Mouse (Mus musculus): ENCODE measurements at regions not wholly inside any gene's neighbourhood (a gene's known extent, or its start where the extent isn't known, plus 50 kb on each side); places are given as distances from the start of the nearest gene placed in this dataset.

DNA sequence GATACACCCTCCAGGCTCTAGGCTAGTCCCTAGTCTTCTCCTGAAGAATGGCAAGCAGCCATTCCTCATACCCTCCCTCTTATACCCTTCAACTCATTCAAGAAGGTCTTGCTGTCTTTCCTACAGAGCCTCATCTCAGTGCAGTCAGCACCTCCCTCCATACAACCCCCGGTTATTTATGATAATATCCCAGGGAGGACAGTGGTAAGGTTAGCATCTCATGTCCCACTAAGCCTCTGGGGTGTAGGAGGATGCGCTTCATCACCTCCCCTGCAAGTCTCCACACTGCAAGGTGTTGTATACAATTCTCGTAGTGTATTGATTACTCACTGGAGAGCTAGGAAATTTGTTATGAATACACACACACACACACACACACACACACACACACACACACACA lies 80.2 kb upstream of the Shisa6 start:
- H3K4me1 ChIP-seq (ENCODE audit: control insufficient read depth, insufficient read depth, low read length): no peaks in the 10 kb centered on the region
- H3K36me3 ChIP-seq (ENCODE audit: control insufficient read depth, insufficient read depth, low read length): no peaks in the 10 kb centered on the region
- H3K27ac ChIP-seq (ENCODE audit: control insufficient read depth, insufficient read depth, low read depth, low read length): no peak overlapping the region
- H3K4me3 ChIP-seq (ENCODE audit: control insufficient read depth, low read depth, low read length): no peak overlapping the region
- no peaks in the 10 kb centered on the region for H3K27me3 ChIP-seq (ENCODE audit: control insufficient read depth, insufficient read depth, low read length)
- TF ChIP-seq POLR2A (IDR thresholded peaks at IDR 0.05; ENCODE audit: control insufficient read depth, low read depth, low read length): no peak
- TF ChIP-seq CTCF (IDR thresholded peaks at IDR 0.05; ENCODE audit: control insufficient read depth, insufficient read depth, insufficient replicate concordance, low read depth, low read length): no peak

DNA sequence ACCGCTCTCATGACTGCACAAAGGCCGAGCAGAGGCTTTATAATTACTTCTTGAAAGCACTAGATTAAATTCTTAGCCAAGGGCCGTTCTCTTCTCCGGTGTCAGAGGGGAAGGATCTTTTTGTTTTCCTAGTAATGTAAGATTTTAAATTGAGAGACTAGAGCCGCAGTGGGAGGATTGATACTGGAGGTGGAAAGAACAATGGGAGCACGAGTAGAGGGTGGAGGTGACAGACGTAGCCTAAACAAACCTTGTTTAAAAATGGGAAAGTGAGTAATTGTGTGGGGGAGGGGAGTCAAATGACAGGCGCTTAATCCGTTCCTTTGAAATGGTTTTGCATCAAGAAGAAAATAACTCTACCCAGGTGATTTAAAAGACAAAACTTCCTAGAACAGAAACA lies 80.9 kb upstream of the Shisa6 start:
- TF ChIP-seq CTCF (IDR thresholded peaks at IDR 0.05; ENCODE audit: control insufficient read depth, insufficient read depth, insufficient replicate concordance, low read depth, low read length) (no peak), POLR2A (IDR thresholded peaks at IDR 0.05; ENCODE audit: control insufficient read depth, low read depth, low read length) (no peak)
- Histone ChIP-seq H3K4me3 (ENCODE audit: control insufficient read depth, low read depth, low read length) (no peak overlapping the region), H3K4me1 (ENCODE audit: control insufficient read depth, insufficient read depth, low read length) (peaks cover 2% of the 10 kb centered on the region; the same call in 1 of the 2 replicates), H3K27me3 (ENCODE audit: control insufficient read depth, insufficient read depth, low read length) (no peaks in the 10 kb centered on the region), H3K36me3 (ENCODE audit: control insufficient read depth, insufficient read depth, low read length) (no peaks in the 10 kb centered on the region), H3K27ac (ENCODE audit: control insufficient read depth, insufficient read depth, low read depth, low read length) (no peak overlapping the region)

DNA sequence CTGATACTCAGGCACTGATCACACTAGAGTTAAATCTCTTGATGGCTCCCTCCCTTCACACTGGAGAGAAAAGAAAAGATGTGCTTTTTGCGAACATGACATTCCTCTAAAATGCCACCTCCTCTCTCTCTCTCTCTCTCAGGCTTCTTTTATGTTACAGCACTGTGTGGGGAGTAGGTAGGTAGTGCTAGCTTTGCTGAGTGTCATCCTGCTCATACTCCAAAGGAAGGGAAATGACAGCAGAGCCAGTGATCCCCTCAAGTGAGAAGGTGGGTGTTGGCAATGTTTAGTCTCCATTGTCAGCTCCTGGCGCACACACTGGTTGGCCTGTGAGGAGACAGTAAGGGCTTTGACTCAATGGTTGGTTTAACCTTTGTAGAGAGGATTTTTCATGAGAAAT lies 84.0 kb upstream of the Shisa6 start:
- no peak for TF ChIP-seq POLR2A (IDR thresholded peaks at IDR 0.05; ENCODE audit: control insufficient read depth, low read depth, low read length)
- no peak for TF ChIP-seq CTCF (IDR thresholded peaks at IDR 0.05; ENCODE audit: control insufficient read depth, insufficient read depth, insufficient replicate concordance, low read depth, low read length)
- H3K4me1 ChIP-seq (ENCODE audit: control insufficient read depth, insufficient read depth, low read length): peaks cover 2% of the 10 kb centered on the region; the same call in 1 of the 2 replicates
- no peak overlapping the region for H3K27ac ChIP-seq (ENCODE audit: control insufficient read depth, insufficient read depth, low read depth, low read length)
- no peaks in the 10 kb centered on the region for H3K27me3 ChIP-seq (ENCODE audit: control insufficient read depth, insufficient read depth, low read length)
- no peak overlapping the region for H3K4me3 ChIP-seq (ENCODE audit: control insufficient read depth, low read depth, low read length)
- no peaks in the 10 kb centered on the region for H3K36me3 ChIP-seq (ENCODE audit: control insufficient read depth, insufficient read depth, low read length)

DNA sequence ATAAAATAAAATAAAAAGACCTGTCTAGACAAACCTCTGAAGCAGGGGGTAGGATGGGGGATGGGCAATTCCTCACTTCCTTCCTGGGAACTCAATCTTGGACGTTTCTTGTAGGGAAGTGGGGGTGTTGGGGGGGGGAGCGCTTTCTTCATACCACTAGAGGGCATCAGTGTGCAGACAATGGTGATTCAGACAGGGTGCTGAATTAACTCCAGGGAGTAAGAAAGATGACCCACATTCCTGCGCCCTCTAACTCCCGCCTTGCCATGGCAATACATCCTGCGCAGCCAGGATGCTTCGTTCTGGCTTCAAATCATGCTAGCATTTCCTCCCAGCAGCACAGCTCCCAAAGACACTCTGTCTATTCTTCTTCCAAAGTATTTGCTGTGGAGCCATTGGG lies 87.4 kb upstream of the Shisa6 start:
- TF ChIP-seq CTCF (IDR thresholded peaks at IDR 0.05; ENCODE audit: control insufficient read depth, insufficient read depth, insufficient replicate concordance, low read depth, low read length): peak; percentile 6; the same call in 1 of the 2 replicates
- TF ChIP-seq POLR2A (IDR thresholded peaks at IDR 0.05; ENCODE audit: control insufficient read depth, low read depth, low read length): no peak
- H3K36me3 ChIP-seq (ENCODE audit: control insufficient read depth, insufficient read depth, low read length): no peaks in the 10 kb centered on the region

DNA sequence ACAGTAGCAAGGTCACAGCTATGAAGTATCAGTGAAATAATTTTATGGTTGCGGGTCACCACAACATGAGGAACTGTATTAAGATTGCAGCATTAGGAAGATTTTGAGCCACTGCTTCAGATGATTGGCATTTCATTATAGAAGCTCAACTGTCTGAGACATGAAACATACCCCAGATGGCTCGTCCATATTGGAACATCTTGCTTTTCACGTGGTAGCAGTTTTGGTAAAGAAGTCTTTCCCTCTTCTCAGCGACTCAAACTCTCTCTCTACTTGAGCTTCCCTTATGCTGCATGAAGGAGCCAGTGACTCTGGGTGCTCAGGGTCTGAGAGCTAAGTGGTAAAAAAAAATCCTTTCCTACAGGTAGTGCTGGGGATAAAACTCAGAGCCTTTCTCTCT lies 99.7 kb upstream of the Shisa6 start:
- TF ChIP-seq POLR2A (IDR thresholded peaks at IDR 0.05; ENCODE audit: control insufficient read depth, low read depth, low read length) (no peak), CTCF (IDR thresholded peaks at IDR 0.05; ENCODE audit: control insufficient read depth, insufficient read depth, insufficient replicate concordance, low read depth, low read length) (no peak)
- Histone ChIP-seq H3K27ac (ENCODE audit: control insufficient read depth, insufficient read depth, low read depth, low read length) (no peak overlapping the region), H3K4me1 (ENCODE audit: control insufficient read depth, insufficient read depth, low read length) (no peaks in the 10 kb centered on the region)

More for the DNA sequence above, 87.4 kb upstream of the Shisa6 start:
- no peak overlapping the region for H3K4me3 ChIP-seq (ENCODE audit: control insufficient read depth, low read depth, low read length)
- peaks cover 2% of the 10 kb centered on the region; the same call in 1 of the 2 replicates for H3K4me1 ChIP-seq (ENCODE audit: control insufficient read depth, insufficient read depth, low read length)
- H3K27me3 ChIP-seq (ENCODE audit: control insufficient read depth, insufficient read depth, low read length): no peaks in the 10 kb centered on the region
- no peak overlapping the region for H3K27ac ChIP-seq (ENCODE audit: control insufficient read depth, insufficient read depth, low read depth, low read length)

DNA sequence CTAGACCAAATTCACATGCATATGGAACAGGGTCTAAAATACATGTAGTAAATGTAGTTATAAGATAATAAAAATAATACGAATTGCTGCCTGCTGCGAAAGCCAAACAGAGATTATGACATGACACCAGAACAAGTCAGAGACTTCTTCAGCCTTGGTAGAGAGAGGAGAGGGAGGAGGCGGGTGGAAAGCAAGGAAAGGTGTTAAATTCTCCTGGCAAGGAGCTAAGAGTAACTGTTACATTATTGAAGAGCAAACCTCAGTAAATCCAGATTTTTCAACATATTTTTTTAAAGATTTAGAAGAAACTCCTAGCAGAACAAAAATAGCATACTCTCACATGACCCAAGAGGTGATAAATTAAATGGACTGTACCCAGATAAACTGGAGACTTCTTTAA lies 131.0 kb upstream of the Shisa6 start:
- Histone ChIP-seq H3K27me3 (ENCODE audit: control insufficient read depth, insufficient read depth, low read length) (no peaks in the 10 kb centered on the region), H3K36me3 (ENCODE audit: control insufficient read depth, insufficient read depth, low read length) (no peaks in the 10 kb centered on the region), H3K4me3 (ENCODE audit: control insufficient read depth, low read depth, low read length) (no peak overlapping the region), H3K4me1 (ENCODE audit: control insufficient read depth, insufficient read depth, low read length) (no peaks in the 10 kb centered on the region), H3K27ac (ENCODE audit: control insufficient read depth, insufficient read depth, low read depth, low read length) (no peak overlapping the region)
- TF ChIP-seq POLR2A (IDR thresholded peaks at IDR 0.05; ENCODE audit: control insufficient read depth, low read depth, low read length): no peak

More for the DNA sequence above, 99.7 kb upstream of the Shisa6 start:
- H3K27me3 ChIP-seq (ENCODE audit: control insufficient read depth, insufficient read depth, low read length): no peaks in the 10 kb centered on the region
- no peaks in the 10 kb centered on the region for H3K36me3 ChIP-seq (ENCODE audit: control insufficient read depth, insufficient read depth, low read length)
- H3K4me3 ChIP-seq (ENCODE audit: control insufficient read depth, low read depth, low read length): no peak overlapping the region

DNA sequence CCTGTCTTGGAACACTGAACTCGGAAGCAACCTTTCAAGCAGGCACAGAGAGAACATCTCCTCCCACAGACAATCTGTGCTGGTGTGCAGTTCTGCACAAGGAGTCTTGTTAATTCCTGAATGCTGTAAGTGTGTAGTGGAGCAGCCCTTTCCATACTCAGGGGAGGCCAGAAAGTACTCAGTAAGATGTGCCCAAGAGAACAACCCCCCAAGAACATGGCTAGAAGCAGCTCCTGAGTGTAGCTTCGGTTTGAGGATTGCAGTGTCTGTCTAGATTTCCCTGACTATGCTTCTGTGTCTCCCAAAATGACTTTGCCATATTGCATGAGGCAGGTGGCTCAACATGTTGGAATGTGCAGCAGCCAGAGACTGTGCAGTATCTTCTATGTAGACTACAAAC lies 148.8 kb upstream of the Shisa6 start:
- Histone ChIP-seq H3K36me3 (ENCODE audit: control insufficient read depth, insufficient read depth, low read length) (no peaks in the 10 kb centered on the region), H3K27ac (ENCODE audit: control insufficient read depth, insufficient read depth, low read depth, low read length) (no peak overlapping the region), H3K4me1 (ENCODE audit: control insufficient read depth, insufficient read depth, low read length) (no peaks in the 10 kb centered on the region), H3K27me3 (ENCODE audit: control insufficient read depth, insufficient read depth, low read length) (no peaks in the 10 kb centered on the region), H3K4me3 (ENCODE audit: control insufficient read depth, low read depth, low read length) (no peak overlapping the region)
- TF ChIP-seq CTCF (IDR thresholded peaks at IDR 0.05; ENCODE audit: control insufficient read depth, insufficient read depth, insufficient replicate concordance, low read depth, low read length): no peak
- TF ChIP-seq POLR2A (IDR thresholded peaks at IDR 0.05; ENCODE audit: control insufficient read depth, low read depth, low read length): no peak

DNA sequence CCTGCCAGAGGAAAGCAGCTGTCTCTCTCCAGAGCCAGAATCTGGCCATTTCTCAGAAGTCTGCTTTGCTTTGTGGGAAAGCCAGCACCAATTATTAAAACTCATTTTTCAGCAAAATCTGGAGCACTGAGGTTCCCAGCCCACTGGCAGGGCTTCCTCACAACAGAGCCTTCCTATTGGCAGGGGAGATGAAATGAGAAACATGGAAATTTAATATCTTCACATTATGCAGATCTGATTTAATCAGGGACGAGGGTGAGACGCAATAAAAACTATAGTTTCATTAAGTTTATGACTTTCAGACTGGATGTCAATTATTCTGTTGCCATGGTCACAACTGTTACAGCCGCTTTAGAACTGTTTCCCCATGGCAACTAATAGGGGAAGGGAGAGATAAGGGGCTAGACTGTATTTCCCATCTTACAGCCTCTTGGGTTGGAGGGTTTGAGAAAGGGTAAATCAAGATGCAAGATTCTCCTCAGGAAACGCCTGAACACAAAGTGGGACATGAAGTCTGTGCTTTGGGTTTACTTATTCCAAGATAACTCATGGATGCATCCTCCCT lies 154.4 kb upstream of the Shisa6 start:
- no peak for TF ChIP-seq CTCF (IDR thresholded peaks at IDR 0.05; ENCODE audit: control insufficient read depth, insufficient read depth, insufficient replicate concordance, low read depth, low read length)
- TF ChIP-seq POLR2A (IDR thresholded peaks at IDR 0.05; ENCODE audit: control insufficient read depth, low read depth, low read length): no peak
- H3K4me1 ChIP-seq (ENCODE audit: control insufficient read depth, insufficient read depth, low read length): peaks cover 2% of the 10 kb centered on the region; the same call in 1 of the 2 replicates
- H3K27me3 ChIP-seq (ENCODE audit: control insufficient read depth, insufficient read depth, low read length): no peaks in the 10 kb centered on the region
- H3K27ac ChIP-seq (ENCODE audit: control insufficient read depth, insufficient read depth, low read depth, low read length): no peak overlapping the region
- no peaks in the 10 kb centered on the region for H3K36me3 ChIP-seq (ENCODE audit: control insufficient read depth, insufficient read depth, low read length)
- H3K4me3 ChIP-seq (ENCODE audit: control insufficient read depth, low read depth, low read length): no peak overlapping the region
